Mouse (Mus musculus) fibroblast of lung, adult 2 months (primary cell): ENCODE measurements at regions not wholly inside any gene's neighbourhood (a gene's known extent, or its start where the extent isn't known, plus 50 kb on each side); places are given as distances from the start of the nearest gene placed in this dataset.
A peak's percentile ranks its signal among the peaks of the same experiment; 100 is the strongest.

Experiments
- DNase-seq: peaks from one replicate; pipeline ENCODE4 v3.0.0-alpha.2; 2011; ENCODE audit warnings: low read depth

- DNase-seq: no peak
Measured at GRCm38 (mm10) chr2:94248948-94249347, 91.2 kb upstream of the Hsd17b12 start.

GRCm38 (mm10) chr2:94246851-94247471 lies 89.2 kb upstream of the Hsd17b12 start:
- DNase-seq: no peak

DNA sequence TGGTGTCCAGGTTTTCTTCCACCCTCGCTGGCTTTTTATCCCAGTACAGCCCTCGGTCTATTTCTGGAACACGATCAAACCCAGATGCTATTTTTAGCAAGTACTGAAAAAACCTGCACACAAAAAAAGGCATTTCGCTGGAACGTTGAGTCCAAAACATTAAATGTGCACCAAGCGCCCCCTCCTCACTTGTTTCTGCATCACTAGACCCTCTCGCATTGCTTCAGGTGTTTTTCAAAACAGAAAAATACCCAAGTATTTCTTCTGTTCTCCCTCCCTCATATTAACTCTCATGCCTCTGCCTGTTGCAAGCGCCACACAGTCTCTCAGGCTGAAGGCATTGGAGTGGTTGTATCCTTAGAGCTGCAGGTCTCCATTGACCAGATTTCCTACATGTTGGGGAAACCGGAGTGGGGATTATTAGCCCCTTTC lies 88.4 kb upstream of the Hsd17b12 start:
- DNase-seq: no peak

DNA sequence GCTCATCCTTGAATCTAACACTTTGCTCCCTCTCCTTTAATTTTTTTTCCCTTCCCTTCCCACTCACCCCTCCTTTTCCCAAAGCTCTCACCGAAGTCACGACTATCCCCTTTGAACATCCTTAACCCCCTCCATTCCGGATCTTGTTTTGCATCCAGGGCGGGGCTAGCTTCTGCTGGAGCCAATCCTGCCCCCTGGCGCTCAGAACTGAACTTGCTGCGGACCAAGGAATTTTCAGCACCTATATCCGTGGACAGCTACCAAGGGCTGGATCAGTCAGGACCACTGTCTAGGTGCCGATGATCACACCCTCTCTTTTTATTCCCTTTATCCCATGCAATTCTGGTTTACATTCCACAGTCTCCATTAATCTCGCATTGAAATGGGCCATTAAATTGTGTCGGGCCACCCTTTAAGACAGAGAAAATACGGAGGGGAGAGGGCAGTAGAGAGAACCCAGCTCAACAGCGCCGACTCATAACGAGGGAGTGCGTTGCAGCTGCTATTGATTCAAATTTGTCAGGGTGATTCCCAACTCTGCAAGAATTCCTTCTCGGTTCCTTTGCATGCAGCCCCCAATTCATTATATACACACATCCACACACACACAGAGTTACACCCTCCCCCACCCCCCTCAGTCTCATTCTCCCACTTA lies 87.7 kb upstream of the Hsd17b12 start:
- DNase-seq: peak; percentile 37

GRCm38 (mm10) chr2:94244140-94244539 lies 86.4 kb upstream of the Hsd17b12 start:
- no peak for DNase-seq

GRCm38 (mm10) chr2:94243053-94243916 lies 85.5 kb upstream of the Hsd17b12 start:
- no peak for DNase-seq

DNA sequence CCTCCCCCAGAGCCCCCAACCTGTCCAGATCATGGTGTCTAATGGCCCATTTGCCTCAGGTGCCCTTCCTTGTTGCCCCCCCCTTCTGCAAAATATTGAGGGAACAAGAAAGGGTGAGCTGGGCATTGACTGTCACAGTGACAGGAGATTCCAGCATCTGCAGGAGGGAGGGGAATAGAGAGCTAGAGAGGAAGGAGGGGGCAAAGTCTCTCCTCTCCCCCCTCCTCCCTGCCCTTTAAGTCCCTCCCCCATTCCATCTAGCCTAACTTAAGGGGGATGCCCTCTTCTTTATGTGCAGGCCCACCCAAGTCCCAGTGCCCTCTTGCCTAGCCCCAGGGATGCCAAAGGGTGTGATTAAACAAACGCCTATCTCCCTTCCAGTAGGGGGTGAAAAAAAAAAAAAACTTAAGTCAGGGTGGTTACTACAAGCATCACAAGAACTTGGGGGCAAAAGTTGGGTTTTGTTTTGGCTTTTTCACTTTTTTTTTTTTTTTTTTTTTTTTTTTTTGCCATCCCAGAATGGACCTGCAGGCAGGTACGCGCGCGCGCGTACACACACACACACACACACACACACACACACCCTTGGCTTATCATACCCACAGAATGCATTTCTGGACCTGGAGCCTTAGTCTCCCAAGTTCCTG lies 84.8 kb upstream of the Hsd17b12 start:
- DNase-seq: no peak

DNA sequence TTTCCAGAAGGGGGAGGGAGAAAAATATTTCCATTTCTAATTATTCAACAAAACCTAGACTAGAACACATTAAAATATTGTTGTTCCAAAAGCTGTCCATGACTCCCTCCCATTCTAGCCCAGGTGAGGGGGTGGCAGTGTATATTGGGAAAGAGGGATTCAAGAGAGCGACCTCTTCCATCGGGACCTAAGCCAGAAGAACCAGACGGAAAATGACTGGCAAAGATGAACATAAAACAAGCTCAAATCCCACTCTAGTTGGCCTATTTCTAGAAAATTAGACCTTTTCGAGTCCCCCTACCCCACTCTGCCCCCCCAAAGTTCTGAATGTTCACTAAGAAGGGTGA lies 84.3 kb upstream of the Hsd17b12 start:
- DNase-seq: no peak

DNA sequence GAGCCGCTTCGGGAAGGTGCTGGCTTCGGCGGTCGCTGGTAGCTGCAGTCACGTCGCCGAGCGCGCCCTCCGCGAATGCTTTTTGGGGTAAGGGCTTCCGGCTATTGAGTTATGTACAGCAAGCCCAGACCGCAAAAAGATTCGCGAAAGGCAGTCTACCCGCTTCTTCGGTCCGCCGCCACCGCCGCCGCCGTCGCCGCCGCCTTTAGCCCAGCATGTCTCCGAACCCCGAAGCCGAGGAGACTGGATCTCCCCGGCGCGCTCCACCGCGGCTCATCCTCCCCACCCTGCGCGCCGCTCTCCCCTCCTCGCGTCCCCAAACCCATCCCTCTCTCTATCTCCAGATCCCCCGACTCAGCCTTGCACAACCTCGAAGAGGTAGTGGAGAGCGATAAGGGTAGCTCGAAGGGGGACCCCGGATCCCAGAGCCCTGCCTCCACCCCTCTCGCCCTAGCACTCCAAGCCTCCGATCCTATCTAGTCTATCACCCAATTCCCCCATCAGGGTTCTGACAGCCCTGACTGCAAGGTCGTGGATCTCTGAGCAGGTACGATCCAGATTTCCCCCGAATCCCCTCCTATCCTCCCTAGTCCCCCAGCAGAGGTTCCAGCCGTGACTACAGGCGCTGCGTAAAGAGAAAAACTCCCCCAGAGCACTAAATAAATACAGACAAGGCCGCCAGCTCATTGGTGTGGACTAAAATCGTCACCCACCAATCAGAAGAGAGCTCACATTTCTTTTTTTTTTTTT lies 83.7 kb upstream of the Hsd17b12 start:
- no peak for DNase-seq

GRCm38 (mm10) chr2:94240411-94240810 lies 82.6 kb upstream of the Hsd17b12 start:
- DNase-seq: no peak

DNA sequence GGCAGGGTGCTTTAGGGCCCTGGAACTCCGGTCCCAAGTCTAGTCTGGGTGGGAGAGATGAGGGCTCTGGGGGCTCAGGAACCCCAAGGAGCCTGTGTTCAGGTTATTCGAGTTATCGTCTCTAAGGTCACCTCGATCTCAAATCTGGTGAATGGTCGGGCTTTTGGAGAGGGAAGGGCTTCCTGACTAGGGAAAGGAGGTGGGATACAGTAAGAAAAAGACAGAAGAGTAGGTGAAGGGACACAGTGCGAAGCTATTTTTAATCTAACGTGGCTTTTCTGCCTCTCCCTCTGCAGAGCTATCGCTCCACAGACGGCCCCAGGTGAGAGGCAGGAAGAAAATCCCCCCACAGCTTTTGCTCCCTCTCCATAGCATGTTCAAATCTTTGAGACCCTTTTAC lies 81.8 kb upstream of the Hsd17b12 start:
- no peak for DNase-seq

DNA sequence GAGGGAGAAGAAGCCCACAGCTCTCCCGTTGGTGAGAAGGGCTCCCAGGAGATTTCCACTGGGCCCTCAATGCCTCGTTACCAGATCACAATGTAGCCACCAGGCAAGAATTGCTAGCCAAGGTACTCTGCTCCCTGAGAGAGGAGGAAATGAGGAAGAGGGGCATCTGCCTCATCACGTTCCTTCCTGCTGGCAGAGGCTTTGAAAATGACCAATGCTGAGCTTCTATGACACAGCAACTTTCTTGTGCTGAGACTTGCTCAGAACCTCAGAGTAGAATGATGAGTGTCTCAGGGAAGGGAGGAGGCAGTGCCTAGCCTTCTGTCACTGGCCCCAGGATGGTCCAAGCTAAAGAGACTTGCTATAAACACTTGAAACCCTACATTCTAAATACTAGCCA lies 78.7 kb upstream of the Hsd17b12 start:
- no peak for DNase-seq

DNA sequence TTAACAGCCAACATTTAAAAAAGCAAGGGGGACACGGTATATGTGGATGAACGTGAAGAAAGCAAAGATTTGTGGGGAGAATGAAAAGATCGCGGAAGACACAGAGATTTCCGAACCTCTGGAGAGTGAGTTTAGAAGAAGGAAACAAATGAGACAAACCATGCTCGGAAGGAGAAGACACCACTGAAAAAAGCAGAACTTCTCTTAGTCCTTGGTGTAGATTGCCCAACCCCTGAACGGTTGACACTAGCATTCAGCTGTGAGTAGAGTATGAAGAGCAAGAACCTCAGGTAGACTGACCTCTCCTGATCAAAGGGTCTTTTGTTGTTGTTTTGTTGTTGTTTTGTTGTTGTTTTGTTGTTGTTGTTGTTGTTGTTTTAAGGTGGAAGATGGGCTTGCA lies 75.8 kb upstream of the Hsd17b12 start:
- no peak for DNase-seq

DNA sequence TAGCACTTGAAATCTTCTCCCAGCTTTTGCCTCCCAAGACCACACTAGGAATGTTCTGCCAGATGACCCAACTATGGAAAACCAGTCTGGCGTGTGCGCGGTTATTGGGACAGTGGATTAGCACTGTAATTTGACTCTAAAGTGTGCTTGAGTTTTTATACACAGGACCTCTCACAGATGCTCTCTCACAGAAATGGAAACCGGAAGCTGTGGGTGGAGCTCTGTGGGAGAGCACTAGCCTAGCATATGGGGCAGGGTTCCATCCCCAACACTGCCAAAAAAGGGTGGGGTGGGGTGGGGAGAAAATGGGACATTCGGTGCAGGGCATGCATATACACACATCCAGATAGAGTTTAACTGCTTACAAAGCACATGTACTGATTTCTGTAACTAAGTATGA lies 61.7 kb upstream of the Hsd17b12 start:
- no peak for DNase-seq

DNA sequence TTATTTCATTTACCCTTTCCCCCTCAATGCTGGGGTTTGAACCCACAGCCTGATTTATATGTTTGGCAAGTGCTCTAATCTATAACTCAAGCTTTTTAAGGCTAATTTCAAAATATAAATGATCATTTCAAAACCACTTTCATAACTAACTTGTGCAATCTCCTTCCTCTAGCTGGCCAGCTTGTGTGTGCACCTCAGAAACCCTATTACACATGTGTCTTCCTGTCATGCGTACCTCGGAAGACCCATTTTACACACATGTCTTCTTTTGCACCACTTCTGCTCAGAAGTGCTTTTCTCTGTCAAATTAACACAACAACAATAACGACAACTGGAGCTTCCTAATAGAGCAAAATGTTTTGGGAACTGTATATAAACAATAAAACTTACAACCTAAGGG lies 59.7 kb upstream of the Hsd17b12 start:
- DNase-seq: no peak

GRCm38 (mm10) chr2:94215455-94215854 lies 57.7 kb upstream of the Hsd17b12 start:
- DNase-seq: no peak
